Mouse (Mus musculus) kidney, postnatal 0 days (tissue): ENCODE data around the gene Matn4. TPM values are rescaled to one million over a fixed set of nuclear protein-coding genes. Genes with fewer than 3 reads are reported as not detected.

ENCODE experiments used
- ATAC-seq: fragments of 200-750 bp; cut with Nextera tagmentation; replicated peaks from 2 replicates; pipeline ENCODE4 v1.8.0; 2017; ENCODE audit warnings: low read depth, moderate number of reproducible peaks, moderate TSS enrichment, moderate library complexity; ENCODE audit not compliant: low FRiP score
- DNase-seq: peaks from one replicate; pipeline ENCODE4 v3.0.0-alpha.2; 2016; ENCODE audit warnings: low spot score
- H3K27ac ChIP-seq: fragments of 300-500 bp; sonication (generic); 2 replicates; pipeline ENCODE4 v1.5.1; 2014; ENCODE audit warnings: mild to moderate bottlenecking
- H3K27me3 ChIP-seq: fragments of 300-500 bp; sonication (generic); 2 replicates; pipeline ENCODE4 v1.6.1; 2014; ENCODE audit warnings: low read length, mixed read lengths; ENCODE audit not compliant: insufficient read depth
- H3K36me3 ChIP-seq: fragments of 300-500 bp; sonication (generic); 2 replicates; pipeline ENCODE4 v1.6.1; 2014; ENCODE audit warnings: low read length, mixed read lengths; ENCODE audit not compliant: insufficient read depth
- H3K4me1 ChIP-seq: fragments of 300-500 bp; sonication (generic); replicated peaks from 2 replicates; pipeline ENCODE4 v1.6.1; 2014; ENCODE audit warnings: antibody characterized with exemption, low read length, mixed read lengths; ENCODE audit not compliant: insufficient read depth
- H3K4me2 ChIP-seq: fragments of 300-500 bp; sonication (generic); 2 replicates; pipeline ENCODE4 v1.6.1; 2014; ENCODE audit warnings: mild to moderate bottlenecking, low read length, moderate library complexity, mixed read lengths
- H3K4me3 ChIP-seq: fragments of 300-500 bp; sonication (generic); replicated peaks from 2 replicates; pipeline ENCODE4 v1.5.1; 2014; ENCODE audit warnings: low read depth, low read length
- H3K9ac ChIP-seq: fragments of 300-500 bp; sonication (generic); 2 replicates; pipeline ENCODE4 v1.6.1; 2014; ENCODE audit warnings: low read depth, low read length
- H3K9me3 ChIP-seq: fragments of 300-500 bp; sonication (generic); replicated peaks from 2 replicates; pipeline ENCODE4 v1.6.1; 2016; ENCODE audit warnings: low read length, inconsistent platforms, mixed read lengths
- CTCF ChIP-seq: IDR thresholded peaks from 2 replicates; pipeline ENCODE4 v1.5.1; 2016; ENCODE audit warnings: antibody characterized with exemption, low read depth, mild to moderate bottlenecking, moderate library complexity
- WGBS: fragments of 180-500 bp; shearing (Covaris S2); extraction: QIAGEN DNeasy Blood & Tissue Kit; methylation state at CpG from one replicate; pipeline ENCODE4 v1.1.7; 2014; 5-methylcytosine and 5-hydroxymethylcytosine counted together
- polyA plus RNA-seq: library from polyadenylated mRNA; unstranded; fragments of >200 nt; fragmentation: Nextera tagmentation; extraction: Ambion mirVana; gene quantifications from 2 replicates; pipeline ENCODE4 v1.2.1, GENCODE M21; 2015

Matn4 gene
- polyA plus RNA-seq = 0.46 and 0.62 TPM in 2 replicates

- DNase-seq = no peak
- Histone ChIP-seq H3K27me3 (peaks cover 62% of the 10 kb centered on the region), H3K27ac (no peak within 1 kb of the TSS), H3K9me3 (no peaks in the 10 kb centered on the region), H3K36me3 (no peaks in the 10 kb centered on the region), H3K4me1 (peaks cover 9% of the 10 kb centered on the region), H3K4me3 (peak within 1 kb of the TSS; percentile 33), H3K4me2 (peak within 1 kb of the TSS; percentile 71), H3K9ac (0 out of 2 replicates have a peak within 1 kb of the TSS, but pooled peaks have one; percentile 35)
- no peak for ATAC-seq
- WGBS = 11% methylated on average over 9 of the region's 9 CpGs
- TF ChIP-seq CTCF = no peak
These were observed at the start of gene Matn4 for GRCm38 (mm10) chr2:164405060-164405459. Matn4 (minus strand) TSS chr2:164405160.

GRCm38 (mm10) chr2:164453887-164454500 is 49.0 kb upstream of the Matn4 start:
- Histone ChIP-seq H3K9me3 (no peaks in the 10 kb centered on the region), H3K4me3 (no peak overlapping the region), H3K4me1 (peaks cover 13% of the 10 kb centered on the region), H3K4me2 (no peak overlapping the region), H3K27me3 (no peaks in the 10 kb centered on the region), H3K9ac (no peak overlapping the region), H3K27ac (peak overlapping the region; percentile 47), H3K36me3 (no peaks in the 10 kb centered on the region)
- WGBS = 53% methylated on average over 7 of the region's 7 CpGs
- no peak for TF ChIP-seq CTCF
- DNase-seq (no peak), ATAC-seq (no peak)

GRCm38 (mm10) chr2:164453047-164453757 is 48.2 kb upstream of the Matn4 start:
- Histone ChIP-seq H3K36me3 (no peaks in the 10 kb centered on the region), H3K9ac (no peak overlapping the region), H3K4me3 (no peak overlapping the region), H3K27me3 (no peaks in the 10 kb centered on the region), H3K27ac (peak overlapping the region; percentile 62), H3K4me2 (no peak overlapping the region), H3K4me1 (peaks cover 13% of the 10 kb centered on the region), H3K9me3 (no peaks in the 10 kb centered on the region)
- TF ChIP-seq CTCF = no peak
- 66% methylated on average over 14 of the region's 14 CpGs for WGBS
- ATAC-seq (no peak), DNase-seq (no peak)

GRCm38 (mm10) chr2:164452000-164452676 is 47.2 kb upstream of the Matn4 start:
- H3K4me3 ChIP-seq = no peak overlapping the region
- H3K27ac ChIP-seq = no peak overlapping the region
- H3K27me3 ChIP-seq = no peaks in the 10 kb centered on the region
- ATAC-seq (no peak), DNase-seq (no peak)
- no peak overlapping the region for H3K9ac ChIP-seq
- TF ChIP-seq CTCF = peak; percentile 11; the same call in 1 of the 2 replicates
- 55% methylated on average over 12 of the region's 13 CpGs for WGBS
- no peak overlapping the region for H3K4me2 ChIP-seq
- H3K4me1 ChIP-seq = peaks cover 13% of the 10 kb centered on the region
- no peaks in the 10 kb centered on the region for H3K36me3 ChIP-seq
- H3K9me3 ChIP-seq = no peaks in the 10 kb centered on the region

DNA sequence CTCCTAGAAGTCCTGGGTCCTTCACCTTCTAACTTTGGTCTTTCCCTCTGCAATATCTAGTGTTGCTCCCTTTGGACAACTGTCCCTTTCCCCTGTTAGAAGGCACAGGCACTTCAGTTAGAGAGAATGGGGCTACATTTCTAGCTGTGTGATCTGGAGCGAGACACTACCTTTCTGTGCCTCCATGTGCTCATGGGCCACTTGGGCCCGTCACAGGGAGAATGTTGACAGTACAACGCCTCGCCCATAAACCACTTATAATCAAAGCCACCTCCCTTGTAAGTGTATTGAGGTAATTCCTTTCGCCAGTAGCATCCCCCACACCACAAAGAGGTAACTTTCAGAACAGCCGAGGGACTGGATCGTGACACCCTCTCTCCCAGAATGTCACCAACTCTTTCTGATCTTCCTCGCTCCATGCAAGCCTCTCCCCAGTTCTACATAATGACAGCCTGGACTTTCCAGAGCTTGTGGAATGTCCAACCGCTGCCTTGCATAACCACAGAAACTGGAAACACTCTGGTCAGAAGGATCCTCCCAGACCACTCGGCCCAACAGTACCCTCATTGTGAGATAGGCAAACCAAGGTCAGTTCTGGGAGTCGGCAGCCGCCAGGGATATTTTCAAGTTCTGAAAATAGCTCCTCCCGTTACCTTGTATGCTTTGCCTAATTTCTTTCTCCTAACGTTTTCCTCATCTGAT is 44.5 kb upstream of the Matn4 start:
- Histone ChIP-seq H3K9me3 (no peaks in the 10 kb centered on the region), H3K4me2 (no peak overlapping the region), H3K4me3 (no peak overlapping the region), H3K9ac (no peak overlapping the region), H3K36me3 (no peaks in the 10 kb centered on the region), H3K27me3 (no peaks in the 10 kb centered on the region), H3K4me1 (no peaks in the 10 kb centered on the region), H3K27ac (no peak overlapping the region)
- ATAC-seq (no peak), DNase-seq (no peak)
- no peak for TF ChIP-seq CTCF
- 75% methylated on average over 14 of the region's 14 CpGs for WGBS

- Histone ChIP-seq H3K4me1 (no peaks in the 10 kb centered on the region), H3K36me3 (no peaks in the 10 kb centered on the region), H3K9ac (no peak overlapping the region), H3K27ac (no peak overlapping the region), H3K9me3 (no peaks in the 10 kb centered on the region), H3K4me3 (no peak overlapping the region), H3K4me2 (no peak overlapping the region), H3K27me3 (no peaks in the 10 kb centered on the region)
- WGBS = 59% methylated on average over 5 of the region's 5 CpGs
- ATAC-seq (no peak), DNase-seq (no peak)
- no peak for TF ChIP-seq CTCF
These were observed 44.0 kb upstream of the Matn4 start for GRCm38 (mm10) chr2:164448921-164449320.
